Mouse (Mus musculus) ES-E14 (cell line): ENCODE data around the gene Lrmda. TPM values are rescaled to one million over a fixed set of nuclear protein-coding genes. Genes with fewer than 3 reads are reported as not detected.

Experiments
- DNase-seq: peaks from one replicate; pipeline ENCODE4 v3.0.0-alpha.2; 2013; ENCODE audit warnings: low read depth, low spot score
- H3K27ac ChIP-seq: 2 replicates; pipeline ENCODE4 v1.5.1; 2012; ENCODE audit warnings: low read depth, mild to moderate bottlenecking, low read length, moderate library complexity, mixed read lengths; ENCODE audit not compliant: poor library complexity, insufficient read depth, severe bottlenecking
- H3K36me3 ChIP-seq: 2 replicates; pipeline ENCODE4 v1.6.1; 2012; ENCODE audit warnings: mild to moderate bottlenecking, low read length, moderate library complexity, mixed read lengths; ENCODE audit not compliant: control insufficient read depth, poor library complexity, insufficient read depth, severe bottlenecking
- H3K4me1 ChIP-seq, 2 experiments: fragments of 150-350 bp in 1 of 2; sonication (generic) in 1 of 2; 2 replicates each; pipeline ENCODE4 v1.6.1; 2012; ENCODE audit warnings: low read length in 2 of 2, mild to moderate bottlenecking in 1 of 2, mixed read lengths in 1 of 2; ENCODE audit not compliant: control insufficient read depth in 2 of 2, insufficient read depth in 2 of 2, poor library complexity in 1 of 2
- H3K4me3 ChIP-seq, 2 experiments: fragments of 150-350 bp in 1 of 2; sonication (generic) in 1 of 2; 2 replicates each; pipeline ENCODE4 v1.5.1; 2012; ENCODE audit warnings: low read length in 2 of 2, low read depth in 1 of 2, mild to moderate bottlenecking in 1 of 2, mixed read lengths in 1 of 2; ENCODE audit not compliant: insufficient read depth in 1 of 2, poor library complexity in 1 of 2, severe bottlenecking in 1 of 2
- H3K9ac ChIP-seq: 2 replicates; pipeline ENCODE4 v1.6.1; 2012; ENCODE audit warnings: low read depth, mild to moderate bottlenecking, low read length, mixed read lengths; ENCODE audit not compliant: poor library complexity, insufficient read depth, severe bottlenecking
- H3K9me3 ChIP-seq: fragments of 150-350 bp; sonication (generic); 2 replicates; pipeline ENCODE4 v1.6.1; 2012; ENCODE audit warnings: low read depth, mild to moderate bottlenecking, low read length; ENCODE audit not compliant: control insufficient read depth, insufficient read depth
- CHD2 ChIP-seq: IDR thresholded peaks from 2 replicates; pipeline ENCODE4 v1.6.1; 2014; ENCODE audit warnings: mild to moderate bottlenecking, low read depth, low read length, inconsistent platforms
- HCFC1 ChIP-seq: IDR thresholded peaks from 2 replicates; pipeline ENCODE4 v1.6.1; 2012; ENCODE audit warnings: low read length, inconsistent platforms, borderline replicate concordance; ENCODE audit not compliant: insufficient read depth
- MAFK ChIP-seq: IDR thresholded peaks from 2 replicates; pipeline ENCODE4 v1.6.1; 2014; ENCODE audit warnings: mild to moderate bottlenecking, low read depth, low read length, inconsistent platforms; ENCODE audit not compliant: insufficient read depth
- ZC3H11A ChIP-seq: IDR thresholded peaks from 2 replicates; pipeline ENCODE4 v1.6.1; 2012; ENCODE audit warnings: low read depth, mild to moderate bottlenecking, inconsistent platforms, low read length, borderline replicate concordance
- ZNF384 ChIP-seq: IDR thresholded peaks from 2 replicates; pipeline ENCODE4 v1.6.1; 2012; ENCODE audit warnings: low read depth, low read length, inconsistent platforms
- in situ Hi-C, 2 experiments: fragments of 600-800 bp; cut with MboI; formaldehyde crosslinking; loops; one replicate each; pipeline ENCODE4 v1.15.1; 2025; ENCODE audit warnings: low sequenced_read_pairs in 2 of 2, inconsistent platforms in 1 of 2; ENCODE audit not compliant: unreplicated experiment in 2 of 2
- total RNA-seq: library from RNA; depleted of rRNA; stranded (reverse); fragments of 300-350 nt; gene quantifications from 2 replicates; pipeline ENCODE4 v1.2.3, GENCODE M21; 2012

Gene Lrmda
- total RNA-seq, 1 experiment, result 0.22 TPM

GRCm38 (mm10) chr14:22109423-22109822 lies 89.9 kb downstream of the Lrmda start:
- no peak overlapping the region for H3K27ac ChIP-seq
- H3K9ac ChIP-seq, result no peak overlapping the region
- H3K4me1 ChIP-seq, result no peaks in the 10 kb centered on the region
- in situ Hi-C loops, result no loop called here
- H3K4me3 ChIP-seq, result no peak overlapping the region
- TF ChIP-seq CHD2, result no peak
- no peak for TF ChIP-seq ZNF384
- TF ChIP-seq ZC3H11A, result no peak
- no peak for TF ChIP-seq HCFC1
- TF ChIP-seq MAFK, result no peak
- DNase-seq, result no peak
- H3K9me3 ChIP-seq, result no peaks in the 10 kb centered on the region
- no peaks in the 10 kb centered on the region for H3K36me3 ChIP-seq

GRCm38 (mm10) chr14:22113463-22114361 lies 94.2 kb downstream of the Lrmda start:
- H3K9ac ChIP-seq, result no peak overlapping the region
- no peak overlapping the region for H3K27ac ChIP-seq
- no peaks in the 10 kb centered on the region for H3K4me1 ChIP-seq
- no peaks in the 10 kb centered on the region for H3K9me3 ChIP-seq
- DNase-seq, result no peak
- no peak overlapping the region for H3K4me3 ChIP-seq
- no peaks in the 10 kb centered on the region for H3K36me3 ChIP-seq
- TF ChIP-seq HCFC1 (no peak), MAFK (no peak), ZNF384 (no peak), ZC3H11A (no peak), CHD2 (no peak)
- in situ Hi-C loops, result no loop called here

DNA sequence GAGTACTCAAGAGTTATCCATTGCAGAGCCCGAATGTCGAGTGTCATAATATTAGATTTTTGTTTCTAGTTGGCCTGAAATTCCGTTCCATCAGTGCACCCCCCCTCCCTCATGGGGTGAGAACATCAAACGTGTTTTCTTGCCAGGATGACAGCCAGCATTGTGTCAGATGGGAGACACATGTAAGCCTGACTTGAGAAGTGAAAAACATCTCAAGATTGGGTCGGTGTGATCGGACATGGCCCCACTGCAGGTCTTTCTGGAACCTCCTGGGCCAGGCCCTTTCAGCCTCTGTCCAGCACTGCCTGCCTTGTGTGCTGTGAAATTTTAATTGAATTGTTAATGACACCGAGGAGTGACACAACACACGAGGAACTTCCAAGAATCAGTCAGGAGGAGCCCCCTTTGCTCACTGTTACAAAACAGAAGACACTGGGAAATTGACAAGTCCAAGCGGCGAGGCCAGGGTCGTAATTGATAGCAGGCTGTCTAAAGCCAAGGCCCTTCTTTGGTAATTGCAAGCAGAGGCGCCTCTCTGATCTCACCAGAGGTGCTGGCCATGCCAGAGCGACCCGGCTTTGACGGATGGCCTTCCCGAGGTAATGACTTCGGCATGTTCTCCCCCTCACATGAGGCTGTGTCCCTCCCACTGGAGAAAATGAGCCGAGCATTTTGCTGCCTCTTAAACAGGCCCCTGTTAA lies 95.3 kb downstream of the Lrmda start:
- no peak overlapping the region for H3K9ac ChIP-seq
- no peaks in the 10 kb centered on the region for H3K9me3 ChIP-seq
- no peak for DNase-seq
- H3K36me3 ChIP-seq, result no peaks in the 10 kb centered on the region
- no peak for TF ChIP-seq ZC3H11A
- TF ChIP-seq CHD2, result no peak
- no peaks in the 10 kb centered on the region for H3K4me1 ChIP-seq
- no peak overlapping the region for H3K4me3 ChIP-seq
- in situ Hi-C loops, result no loop called here
- H3K27ac ChIP-seq, result no peak overlapping the region

DNA sequence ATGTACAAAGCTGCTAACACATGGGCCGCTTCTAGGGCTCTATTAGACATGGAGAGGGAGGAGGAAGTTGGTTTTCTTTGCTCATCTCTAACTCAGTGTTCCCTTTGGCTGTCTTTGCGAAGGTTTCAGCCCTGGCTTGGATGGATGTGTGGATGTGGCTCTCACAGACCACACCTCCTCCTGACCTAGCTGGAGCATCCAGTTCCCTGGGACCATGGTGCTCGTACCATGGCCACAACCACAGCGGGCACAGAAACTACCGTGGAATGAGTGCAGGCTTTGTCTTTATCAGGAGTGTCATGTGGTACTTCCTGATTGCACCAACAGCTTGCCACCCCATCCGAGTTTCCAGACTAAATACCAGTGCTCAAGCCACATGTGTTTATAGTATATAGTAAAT lies 98.6 kb downstream of the Lrmda start:
- in situ Hi-C loops, result no loop called here
- no peak overlapping the region for H3K9ac ChIP-seq
- no peaks in the 10 kb centered on the region for H3K36me3 ChIP-seq
- no peaks in the 10 kb centered on the region for H3K4me1 ChIP-seq
- H3K27ac ChIP-seq, result no peak overlapping the region
- no peaks in the 10 kb centered on the region for H3K9me3 ChIP-seq
- DNase-seq, result no peak
- H3K4me3 ChIP-seq, result no peak overlapping the region
- TF ChIP-seq CHD2 (no peak), HCFC1 (no peak), ZC3H11A (no peak), MAFK (no peak), ZNF384 (no peak)
